Mouse (Mus musculus) yolk sac, embryonic 10.5 days (tissue): ENCODE results near the gene Bco1.
A peak's percentile ranks its signal among the peaks of the same experiment; 100 is the strongest.

ENCODE experiments used
- DNase-seq: peaks from one replicate; pipeline ENCODE4 v3.0.0-alpha.2; 2017; ENCODE audit warnings: low spot score

Bco1 gene

GRCm38 (mm10) chr8:117148520-117148919, 52.9 kb downstream of the Bco1 start:
- no peak for DNase-seq

- no peak for DNase-seq
Measured at GRCm38 (mm10) chr8:117156149-117156548, 60.5 kb downstream of the Bco1 start.

GRCm38 (mm10) chr8:117156866-117157768, 61.5 kb downstream of the Bco1 start:
- DNase-seq = no peak

- peak; percentile 93 for DNase-seq
Measured at GRCm38 (mm10) chr8:117157769-117158091, 62.1 kb downstream of the Bco1 start.

- DNase-seq = no peak
Measured at GRCm38 (mm10) chr8:117158135-117158761, 62.6 kb downstream of the Bco1 start, which contains the start of gene Gan. Gan (plus strand) TSS chr8:117158135.

GRCm38 (mm10) chr8:117159031-117159430, 63.4 kb downstream of the Bco1 start:
- no peak for DNase-seq

- no peak for DNase-seq
Measured at GRCm38 (mm10) chr8:117164912-117165311, 69.3 kb downstream of the Bco1 start.

- DNase-seq = no peak
Measured at GRCm38 (mm10) chr8:117165542-117165941, 69.9 kb downstream of the Bco1 start.

GRCm38 (mm10) chr8:117166515-117166914, 70.9 kb downstream of the Bco1 start:
- DNase-seq = no peak

GRCm38 (mm10) chr8:117167243-117167883, 71.7 kb downstream of the Bco1 start:
- no peak for DNase-seq

- DNase-seq = no peak
Measured at GRCm38 (mm10) chr8:117168378-117168777, 72.7 kb downstream of the Bco1 start.

- DNase-seq = no peak
Measured at GRCm38 (mm10) chr8:117171826-117172225, 76.2 kb downstream of the Bco1 start.

- DNase-seq = no peak
Measured at GRCm38 (mm10) chr8:117172904-117173303, 77.2 kb downstream of the Bco1 start.

GRCm38 (mm10) chr8:117173690-117174089, 78.0 kb downstream of the Bco1 start:
- DNase-seq = no peak

GRCm38 (mm10) chr8:117174536-117174935, 78.9 kb downstream of the Bco1 start:
- no peak for DNase-seq

GRCm38 (mm10) chr8:117176308-117176707, 80.7 kb downstream of the Bco1 start:
- no peak for DNase-seq

GRCm38 (mm10) chr8:117177236-117177635, 81.6 kb downstream of the Bco1 start:
- DNase-seq = no peak

GRCm38 (mm10) chr8:117178039-117178438, 82.4 kb downstream of the Bco1 start:
- no peak for DNase-seq

- DNase-seq = no peak
Measured at GRCm38 (mm10) chr8:117178676-117179075, 83.0 kb downstream of the Bco1 start.

GRCm38 (mm10) chr8:117182746-117183145, 87.1 kb downstream of the Bco1 start:
- DNase-seq = no peak
